Mouse (Mus musculus) limb, embryonic 10.5 days (tissue): Measurements from ENCODE around the gene Ncmap. TPM values are rescaled to one million over a fixed set of nuclear protein-coding genes. Genes with fewer than 3 reads are reported as not detected.

ENCODE experiments used
- DNase-seq: peaks from one replicate; pipeline ENCODE4 v3.0.0-alpha.2; 2017; ENCODE audit warnings: low spot score
- H3K27ac ChIP-seq: fragments of 300-500 bp; sonication (generic); 2 replicates; pipeline ENCODE4 v1.5.1; 2016; ENCODE audit warnings: mild to moderate bottlenecking
- H3K27me3 ChIP-seq: fragments of 300-500 bp; sonication (generic); 2 replicates; pipeline ENCODE4 v1.6.1; 2016; ENCODE audit warnings: low read depth, mild to moderate bottlenecking; ENCODE audit not compliant: poor library complexity, severe bottlenecking
- H3K36me3 ChIP-seq: fragments of 300-500 bp; sonication (generic); 2 replicates; pipeline ENCODE4 v1.6.1; 2016; ENCODE audit warnings: mild to moderate bottlenecking, moderate library complexity
- H3K4me1 ChIP-seq: fragments of 300-500 bp; sonication (generic); 2 replicates; pipeline ENCODE4 v1.6.1; 2016
- H3K4me3 ChIP-seq: fragments of 300-500 bp; sonication (generic); 2 replicates; pipeline ENCODE4 v1.5.1; 2016; ENCODE audit warnings: mild to moderate bottlenecking, moderate library complexity
- H3K9me3 ChIP-seq: fragments of 300-500 bp; sonication (generic); replicated peaks from 2 replicates; pipeline ENCODE4 v1.6.1; 2016; ENCODE audit warnings: mild to moderate bottlenecking
- WGBS: fragments of 180-500 bp; shearing (Covaris S2); methylation state at CpG from one replicate; pipeline ENCODE4 v1.1.7; 2016; 5-methylcytosine and 5-hydroxymethylcytosine counted together
- polyA plus RNA-seq: library from polyadenylated mRNA; unstranded; fragments of >200 nt; fragmentation: Nextera tagmentation; extraction: Ambion mirVana; gene quantifications from 2 replicates; pipeline ENCODE4 v1.2.1, GENCODE M21; 2016

The Ncmap gene
- polyA plus RNA-seq, 1 experiment from 2014 or later, result 0.35 TPM

GRCm38 (mm10) chr4:135394666-135395065 is 3.4 kb downstream of the Ncmap start:
- 86% methylated on average over 7 of the region's 7 CpGs for WGBS
- no peak for DNase-seq
- Histone ChIP-seq H3K4me3 (no peak overlapping the region), H3K9me3 (no peaks in the 10 kb centered on the region), H3K4me1 (peaks cover 12% of the 10 kb centered on the region), H3K27me3 (peaks cover 52% of the 10 kb centered on the region), H3K27ac (no peak overlapping the region), H3K36me3 (no peaks in the 10 kb centered on the region)

- 80% methylated on average over 6 of the region's 6 CpGs for WGBS
- no peaks in the 10 kb centered on the region for H3K36me3 ChIP-seq
- H3K4me1 ChIP-seq, result peaks cover 11% of the 10 kb centered on the region
- H3K27me3 ChIP-seq, result peaks cover 39% of the 10 kb centered on the region
- H3K9me3 ChIP-seq, result no peaks in the 10 kb centered on the region
- DNase-seq, result no peak
- no peak overlapping the region for H3K27ac ChIP-seq
- no peak overlapping the region for H3K4me3 ChIP-seq
Observed at GRCm38 (mm10) chr4:135393381-135393780, 4.6 kb downstream of the Ncmap start.

- no peak for DNase-seq
- H3K27ac ChIP-seq, result no peak overlapping the region
- peaks cover 33% of the 10 kb centered on the region for H3K27me3 ChIP-seq
- no peak overlapping the region for H3K4me3 ChIP-seq
- 94% methylated on average over 3 of the region's 3 CpGs for WGBS
- no peaks in the 10 kb centered on the region for H3K9me3 ChIP-seq
- peaks cover 5% of the 10 kb centered on the region for H3K4me1 ChIP-seq
- no peaks in the 10 kb centered on the region for H3K36me3 ChIP-seq
Observed at GRCm38 (mm10) chr4:135392801-135393200, 5.2 kb downstream of the Ncmap start.

GRCm38 (mm10) chr4:135391014-135391413 is 7.0 kb downstream of the Ncmap start:
- Histone ChIP-seq H3K36me3 (no peaks in the 10 kb centered on the region), H3K4me1 (peaks cover under 1% of the 10 kb centered on the region), H3K4me3 (no peak overlapping the region), H3K27ac (no peak overlapping the region), H3K9me3 (no peaks in the 10 kb centered on the region), H3K27me3 (peaks cover 15% of the 10 kb centered on the region)
- no peak for DNase-seq
- WGBS, result 78% methylated on average over 6 of the region's 6 CpGs

- Histone ChIP-seq H3K27ac (0 out of 2 replicates have a peak overlapping the region, but pooled peaks have one; percentile 1), H3K4me3 (no peak overlapping the region), H3K4me1 (peaks cover 16% of the 10 kb centered on the region), H3K27me3 (peaks cover 10% of the 10 kb centered on the region), H3K36me3 (no peaks in the 10 kb centered on the region), H3K9me3 (no peaks in the 10 kb centered on the region)
- no peak for DNase-seq
- 76% methylated on average over 10 of the region's 10 CpGs for WGBS
Observed at GRCm38 (mm10) chr4:135385614-135386013, 12.4 kb downstream of the Ncmap start.

- peak; percentile 83 for DNase-seq
- 7% methylated on average over 14 of the region's 14 CpGs for WGBS
- Histone ChIP-seq H3K4me1 (peaks cover 16% of the 10 kb centered on the region), H3K27me3 (peaks cover 10% of the 10 kb centered on the region), H3K27ac (no peak overlapping the region), H3K36me3 (no peaks in the 10 kb centered on the region), H3K4me3 (no peak overlapping the region), H3K9me3 (no peaks in the 10 kb centered on the region)
Observed at GRCm38 (mm10) chr4:135382316-135382715, 15.7 kb downstream of the Ncmap start.

- DNase-seq, result no peak
- H3K27ac ChIP-seq, result no peak overlapping the region
- WGBS, result 44% methylated on average over 8 of the region's 8 CpGs
- H3K9me3 ChIP-seq, result no peaks in the 10 kb centered on the region
- no peaks in the 10 kb centered on the region for H3K36me3 ChIP-seq
- peaks cover 10% of the 10 kb centered on the region for H3K27me3 ChIP-seq
- peaks cover 16% of the 10 kb centered on the region for H3K4me1 ChIP-seq
- no peak overlapping the region for H3K4me3 ChIP-seq
Observed at GRCm38 (mm10) chr4:135381355-135381754, 16.7 kb downstream of the Ncmap start.

GRCm38 (mm10) chr4:135377241-135377640 is 20.8 kb downstream of the Ncmap start:
- no peaks in the 10 kb centered on the region for H3K27me3 ChIP-seq
- H3K4me3 ChIP-seq, result no peak overlapping the region
- 78% methylated on average over 11 of the region's 11 CpGs for WGBS
- H3K27ac ChIP-seq, result no peak overlapping the region
- no peaks in the 10 kb centered on the region for H3K9me3 ChIP-seq
- peaks cover 6% of the 10 kb centered on the region; the same call in 1 of the 2 replicates for H3K4me1 ChIP-seq
- no peaks in the 10 kb centered on the region for H3K36me3 ChIP-seq
- DNase-seq, result no peak

GRCm38 (mm10) chr4:135375444-135375843 is 22.6 kb downstream of the Ncmap start:
- peaks cover 1% of the 10 kb centered on the region for H3K4me1 ChIP-seq
- WGBS, result 59% methylated on average over 3 of the region's 3 CpGs
- H3K9me3 ChIP-seq, result no peaks in the 10 kb centered on the region
- H3K27me3 ChIP-seq, result no peaks in the 10 kb centered on the region
- no peak overlapping the region for H3K27ac ChIP-seq
- no peaks in the 10 kb centered on the region for H3K36me3 ChIP-seq
- H3K4me3 ChIP-seq, result no peak overlapping the region
- DNase-seq, result no peak

- Histone ChIP-seq H3K36me3 (no peaks in the 10 kb centered on the region), H3K27me3 (no peaks in the 10 kb centered on the region), H3K27ac (no peak overlapping the region), H3K4me1 (peaks cover 9% of the 10 kb centered on the region), H3K4me3 (no peak overlapping the region), H3K9me3 (no peaks in the 10 kb centered on the region)
- 85% methylated on average over 5 of the region's 5 CpGs for WGBS
- no peak for DNase-seq
Observed at GRCm38 (mm10) chr4:135373299-135373698, 24.7 kb downstream of the Ncmap start.

GRCm38 (mm10) chr4:135370372-135370771 is 27.7 kb downstream of the Ncmap start:
- Histone ChIP-seq H3K27me3 (no peaks in the 10 kb centered on the region), H3K27ac (no peak overlapping the region), H3K4me3 (no peak overlapping the region), H3K4me1 (peaks cover 9% of the 10 kb centered on the region), H3K36me3 (no peaks in the 10 kb centered on the region), H3K9me3 (no peaks in the 10 kb centered on the region)
- DNase-seq, result no peak
- 66% methylated on average over 11 of the region's 11 CpGs for WGBS

- 45% methylated on average over 6 of the region's 6 CpGs for WGBS
- H3K4me3 ChIP-seq, result no peak overlapping the region
- H3K9me3 ChIP-seq, result no peaks in the 10 kb centered on the region
- H3K27me3 ChIP-seq, result no peaks in the 10 kb centered on the region
- no peaks in the 10 kb centered on the region for H3K4me1 ChIP-seq
- no peaks in the 10 kb centered on the region for H3K36me3 ChIP-seq
- H3K27ac ChIP-seq, result no peak overlapping the region
- no peak for DNase-seq
Observed at GRCm38 (mm10) chr4:135362828-135363227, 35.2 kb downstream of the Ncmap start.

GRCm38 (mm10) chr4:135361722-135362121 is 36.3 kb downstream of the Ncmap start:
- no peaks in the 10 kb centered on the region for H3K27me3 ChIP-seq
- H3K27ac ChIP-seq, result no peak overlapping the region
- DNase-seq, result no peak
- no peak overlapping the region for H3K4me3 ChIP-seq
- WGBS, result 92% methylated on average over 12 of the region's 12 CpGs
- H3K4me1 ChIP-seq, result no peaks in the 10 kb centered on the region
- no peaks in the 10 kb centered on the region for H3K36me3 ChIP-seq
- no peaks in the 10 kb centered on the region for H3K9me3 ChIP-seq

GRCm38 (mm10) chr4:135358736-135359135 is 39.3 kb downstream of the Ncmap start:
- Histone ChIP-seq H3K4me1 (peaks cover 10% of the 10 kb centered on the region), H3K9me3 (no peaks in the 10 kb centered on the region), H3K36me3 (no peaks in the 10 kb centered on the region), H3K27me3 (no peaks in the 10 kb centered on the region), H3K27ac (no peak overlapping the region), H3K4me3 (no peak overlapping the region)
- WGBS, result 6% methylated on average over 6 of the region's 6 CpGs
- no peak for DNase-seq
